Mouse (Mus musculus) stomach, adult 2 months (tissue): ENCODE results near the gene Mapkap1. TPM values are rescaled to one million over a fixed set of nuclear protein-coding genes. Genes with fewer than 3 reads are reported as not detected.

Source experiments
- polyA plus RNA-seq: library from polyadenylated mRNA; depleted of rRNA; stranded (reverse); fragments of >200 nt; gene quantifications from 2 replicates; pipeline ENCODE4 v1.2.3, GENCODE M21; 2012; rRNA removed

Gene Mapkap1
- 13.3 and 20.0 TPM in 2 replicates for polyA plus RNA-seq

GRCm38 (mm10) chr2:34406601-34407464 lies at the start of gene Mapkap1:
Gene Mapkap1 (plus strand): TSS chr2:34406771.

GRCm38 (mm10) chr2:34372305-34373301 lies 34.0 kb upstream of the Mapkap1 start, which contains the start of gene Pbx3:
Gene Pbx3 (minus strand): TSS chr2:34373142.

Other genes starting within 250 kb of the Mapkap1 start
- gene Pbx3, start 33.6 kb upstream of the Mapkap1 start, polyA plus RNA-seq, result 4.5 and 6.4 TPM in 2 replicates